Mouse (Mus musculus): ENCODE data around the gene Prdx5. TPM values are rescaled to one million over a fixed set of nuclear protein-coding genes. Genes with fewer than 3 reads are reported as not detected.

The Prdx5 gene
- total and polyA plus RNA-seq, 3 experiments: 74.8 to 137 (median 83.5) TPM

- no peak for TF ChIP-seq RCOR1 (conservative IDR thresholded peaks at IDR 0.05; ENCODE audit: low read depth, low read length)
- TF ChIP-seq ZNF384 (IDR thresholded peaks at IDR 0.05; ENCODE audit: low read depth, low read length): no peak
- TF ChIP-seq CHD2 (IDR thresholded peaks at IDR 0.05; ENCODE audit: low read length): no peak
- TF ChIP-seq USF2 (conservative IDR thresholded peaks at IDR 0.05; ENCODE audit: low read depth, low read length): no peak
- TF ChIP-seq TCF12 (IDR thresholded peaks at IDR 0.05; ENCODE audit: low read depth, low read length): no peak; the same call in 1 of the 2 replicates
- TF ChIP-seq CTCF (conservative IDR thresholded peaks at IDR 0.05 in 1 of 2, IDR thresholded peaks at IDR 0.05 in 1 of 2; ENCODE audit: low read depth in 2 of 2, low read length in 2 of 2): no peak
- TF ChIP-seq MXI1 (IDR thresholded peaks at IDR 0.05; ENCODE audit: low read depth, low read length): peak; percentile 75
- no peak for TF ChIP-seq ZKSCAN1 (IDR thresholded peaks at IDR 0.05; ENCODE audit: borderline replicate concordance, low read depth, low read length)
- TF ChIP-seq ZC3H11A (IDR thresholded peaks at IDR 0.05; ENCODE audit: low read depth, low read length): no peak
- TF ChIP-seq HCFC1 (IDR thresholded peaks at IDR 0.05; ENCODE audit: low read depth, low read length): peak; percentile 21; the same call in 1 of the 2 replicates
- peak; percentile 60 for TF ChIP-seq ELF1 (IDR thresholded peaks at IDR 0.05; ENCODE audit: low read depth, low read length)
- no peak for TF ChIP-seq GABPA (IDR thresholded peaks at IDR 0.05; ENCODE audit: insufficient replicate concordance, low read depth, low read length)
These were observed 32.4 kb upstream of the Prdx5 start, which contains the start of gene Gpr137 (continued) for GRCm38 (mm10) chr19:6942249-6942691.

GRCm38 (mm10) chr19:6941372-6942248, 31.7 kb upstream of the Prdx5 start, which contains the start of gene Bad:
Gene Bad, plus strand, starts transcription at chr19:6941861.
- in situ Hi-C loops (cut with MboI; ENCODE audit: low pct_ligation_motif_present, low pct_unique_long_range_greater_than_20kb, low sequenced_read_pairs): no loop called here
- Histone ChIP-seq H3K9ac (ENCODE audit: insufficient read depth, low read depth) (peak within 1 kb of the TSS; percentile 81), H3K4me2 (ENCODE audit: insufficient read depth, low read depth, poor library complexity, severe bottlenecking) (peak within 1 kb of the TSS; percentile 85), H3K4me3 (replicated peaks in 1 of 3; ENCODE audit: low read depth in 2 of 3, low read length in 2 of 3, poor library complexity in 1 of 3) (peak within 1 kb of the TSS; percentile 71 to 78 (median 77)), H3K9me3 (replicated peaks; ENCODE audit: low read length) (no peaks in the 10 kb centered on the region), H3K4me1 (ENCODE audit: control insufficient read depth in 1 of 2, insufficient read depth in 2 of 2) (peaks cover 6 to 24% of the 10 kb centered on the region in 2 experiments), H3K79me2 (replicated peaks; ENCODE audit: control insufficient read depth, extremely low read depth, insufficient read depth, poor library complexity, severe bottlenecking) (no peaks in the 10 kb centered on the region), H3K27ac (ENCODE audit: insufficient read depth, low read depth) (peak within 1 kb of the TSS; percentile 71), H3K27me3 (replicated peaks) (no peaks in the 10 kb centered on the region), H3K36me3 (replicated peaks in 1 of 2; ENCODE audit: control insufficient read depth in 1 of 2, insufficient read depth in 1 of 2, low read length in 1 of 2) (peaks cover 0 to 28% of the 10 kb centered on the region in 2 experiments)
- dilution Hi-C loops (cut with MboI; ENCODE audit: extremely low pct_ligation_motif_present, extremely low pct_unique_long_range_greater_than_20kb, low sequenced_read_pairs): no loop called here
- TF ChIP-seq EP300 (IDR thresholded peaks at IDR 0.05; ENCODE audit: low read length): no peak
- TF ChIP-seq NRF1 (IDR thresholded peaks at IDR 0.05; ENCODE audit: low read depth, low read length): peak; percentile 87
- peak; percentile 72 for TF ChIP-seq POLR2A (IDR thresholded peaks at IDR 0.05; ENCODE audit: low read depth, low read length)
- TF ChIP-seq IRF4 (IDR thresholded peaks at IDR 0.05; ENCODE audit: low read depth, low read length): no peak
- TF ChIP-seq RAD21 (IDR thresholded peaks at IDR 0.05; ENCODE audit: low read depth, low read length): no peak
- no peak for TF ChIP-seq GABPA (IDR thresholded peaks at IDR 0.05; ENCODE audit: insufficient replicate concordance, low read depth, low read length)
- peak; percentile 95 for TF ChIP-seq ELF1 (IDR thresholded peaks at IDR 0.05; ENCODE audit: low read depth, low read length)
- no peak for TF ChIP-seq ZC3H11A (IDR thresholded peaks at IDR 0.05; ENCODE audit: low read depth, low read length)
- TF ChIP-seq CHD1 (IDR thresholded peaks at IDR 0.05; ENCODE audit: low read depth, low read length): no peak
- TF ChIP-seq MXI1 (IDR thresholded peaks at IDR 0.05; ENCODE audit: low read depth, low read length): peak; percentile 77
- no peak for TF ChIP-seq MAFK (IDR thresholded peaks at IDR 0.05; ENCODE audit: insufficient replicate concordance, low read length)
- peak; percentile 83 for TF ChIP-seq HCFC1 (IDR thresholded peaks at IDR 0.05; ENCODE audit: low read depth, low read length)
- no peak for TF ChIP-seq POLR2AphosphoS2 (IDR thresholded peaks at IDR 0.05; ENCODE audit: low read depth, low read length)
- TF ChIP-seq ETS1 (conservative IDR thresholded peaks at IDR 0.05; ENCODE audit: low read depth, low read length): no peak
- TF ChIP-seq UBTF (IDR thresholded peaks at IDR 0.05; ENCODE audit: low read depth, low read length): peak; percentile 84; the same call in 1 of the 2 replicates
- no peak for TF ChIP-seq JUND (conservative IDR thresholded peaks at IDR 0.05; ENCODE audit: low read depth, low read length)
- peak; percentile 97 for TF ChIP-seq SIN3A (IDR thresholded peaks at IDR 0.05; ENCODE audit: low read length)
- no peak; the same call in 1 of the 2 replicates for TF ChIP-seq KAT2A (IDR thresholded peaks at IDR 0.05; ENCODE audit: insufficient replicate concordance, low read length)
- no peak for TF ChIP-seq MYC (IDR thresholded peaks at IDR 0.05; ENCODE audit: low read depth, low read length)
- no peak for TF ChIP-seq E2F4 (IDR thresholded peaks at IDR 0.05; ENCODE audit: insufficient replicate concordance, low read depth, low read length)
- TF ChIP-seq NELFE (IDR thresholded peaks at IDR 0.05; ENCODE audit: low read depth, low read length): peak; percentile 60
- TF ChIP-seq TCF12 (IDR thresholded peaks at IDR 0.05; ENCODE audit: low read depth, low read length): peak; percentile 59; the same call in 1 of the 2 replicates
- no peak for TF ChIP-seq MAX (IDR thresholded peaks at IDR 0.05; ENCODE audit: low read length)
- TF ChIP-seq ZMIZ1 (IDR thresholded peaks at IDR 0.05; ENCODE audit: low read depth, low read length): no peak
- peak; percentile 86 for DNase-seq (ENCODE audit: extremely low read depth)
